8 mouse cellular contexts compared by ENCODE assay signal in the genomic region with DNA sequence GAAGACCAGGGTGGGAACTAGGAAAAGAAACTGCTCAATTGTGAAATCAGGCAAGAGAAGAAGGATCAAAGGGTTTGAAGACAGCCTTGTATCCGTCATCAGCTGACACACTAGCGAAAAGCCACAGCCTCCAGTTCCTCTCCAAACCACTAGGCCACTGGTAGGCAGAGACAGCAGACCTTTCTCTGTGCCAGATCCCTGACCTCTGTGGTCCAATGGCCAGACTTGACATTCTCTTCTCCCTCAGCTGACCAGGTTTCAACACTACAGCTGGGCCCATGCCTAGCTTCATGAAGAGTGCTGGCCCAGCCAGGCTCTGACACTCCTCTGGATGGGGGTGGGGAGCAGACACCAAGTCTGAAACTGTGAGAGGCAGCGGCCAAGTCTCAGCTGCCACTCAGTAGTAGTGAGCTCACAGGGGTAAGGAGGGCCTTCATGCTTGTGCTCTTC. TPM values are rescaled to one million over a fixed set of nuclear protein-coding genes. Genes with fewer than 3 reads are reported as not detected.
DNase-seq lines count a peak whose midpoint lies in the region; ATAC-seq and TF ChIP-seq lines count a peak whose summit lies in the region.

No protein-coding gene starts in this region.

- TF ChIP-seq CTCF in heart, postnatal 0 days (IDR thresholded peaks at IDR 0.05; ENCODE audit: low read depth) = peak; percentile 44

- H3K36me3 ChIP-seq in kidney, embryonic 14.5 days (ENCODE audit: control insufficient read depth, insufficient read depth, low read length) = no peaks in the 10 kb centered on the region
- peaks cover 7% of the 10 kb centered on the region; the same call in 1 of the 2 replicates for H3K36me3 ChIP-seq in heart, postnatal 0 days (replicated peaks; ENCODE audit: control insufficient read depth, insufficient read depth, low read length)

- no peaks in the 10 kb centered on the region for H3K27me3 ChIP-seq in kidney, embryonic 14.5 days (ENCODE audit: control insufficient read depth, insufficient read depth, low read length)
- no peaks in the 10 kb centered on the region for H3K27me3 ChIP-seq in heart, postnatal 0 days (ENCODE audit: control insufficient read depth, insufficient read depth, low read length)

- peak; percentile 25 for DNase-seq in kidney, adult 9 months
- peak; percentile 93 for DNase-seq in NIH3T3 (ENCODE audit: low read depth)
- DNase-seq in brain, adult 2 months (ENCODE audit: low read depth, low spot score) = peak; percentile 72
- DNase-seq in heart, postnatal 0 days (ENCODE audit: low spot score) = peak; percentile 91
- DNase-seq in lung, postnatal 10 days = peak; percentile 91
- DNase-seq in testis, postnatal 14 days (ENCODE audit: low spot score) = no peak

- H3K27ac ChIP-seq in kidney, embryonic 14.5 days (ENCODE audit: low read depth, low read length) = no peak overlapping the region
- H3K27ac ChIP-seq in heart, postnatal 0 days (ENCODE audit: low read depth) = peak overlapping the region; percentile 80

- H3K4me1 ChIP-seq in kidney, embryonic 14.5 days (ENCODE audit: control insufficient read depth, insufficient read depth, low read length) = peaks cover 13% of the 10 kb centered on the region; the same call in 1 of the 2 replicates
- H3K4me1 ChIP-seq in heart, postnatal 0 days (ENCODE audit: control insufficient read depth, insufficient read depth) = peaks cover 22% of the 10 kb centered on the region

- H3K4me2 ChIP-seq in kidney, embryonic 14.5 days (replicated peaks; ENCODE audit: low read depth, low read length) = no peak overlapping the region
- no peak overlapping the region for H3K4me2 ChIP-seq in heart, postnatal 0 days (ENCODE audit: low read depth, low read length)

- peak; percentile 83 for TF ChIP-seq EP300 in heart, postnatal 0 days (IDR thresholded peaks at IDR 0.05; ENCODE audit: low read depth)

- H3K9me3 ChIP-seq in kidney, embryonic 14.5 days (ENCODE audit: control insufficient read depth, low read length) = no peaks in the 10 kb centered on the region
- no peaks in the 10 kb centered on the region for H3K9me3 ChIP-seq in heart, postnatal 0 days (replicated peaks; ENCODE audit: control insufficient read depth, low read length)

- no peak overlapping the region for H3K4me3 ChIP-seq in kidney, embryonic 14.5 days (ENCODE audit: low read length)
- H3K4me3 ChIP-seq in heart, postnatal 0 days (ENCODE audit: low read depth, low read length) = no peak overlapping the region

- H3K9ac ChIP-seq in kidney, embryonic 14.5 days (ENCODE audit: low read depth, low read length) = no peak overlapping the region
- no peak overlapping the region for H3K9ac ChIP-seq in heart, postnatal 0 days (replicated peaks; ENCODE audit: low read depth, low read length)

- ATAC-seq in kidney, embryonic 14.5 days (ENCODE audit: low FRiP score, low TSS enrichment) = no peak
- ATAC-seq in heart, postnatal 0 days (ENCODE audit: insufficient read depth, low read depth) = peak; percentile 91
- no peak for ATAC-seq in cerebellum, adult (ENCODE audit: insufficient number of reproducible peaks, low FRiP score, low TSS enrichment)

- 75% methylated on average over 3 of the region's 3 CpGs for WGBS in kidney, embryonic 14.5 days
- WGBS in heart, postnatal 0 days = 42% methylated on average over 3 of the region's 3 CpGs

RNA-seq across cellular contexts. Expression of a gene that starts 7.0 kb away (rescaled TPM):
- polyA plus RNA-seq in kidney, embryonic 14.5 days (2014; fragmentation: Nextera tagmentation; extraction: Ambion mirVana) = 43.7 and 49.3 TPM in 2 replicates
- total RNA-seq in heart, postnatal 0 days (2014; rRNA removed; ENCODE audit: low replicate concordance) = 359 and 460 TPM in 2 replicates
- 47.6 and 54.8 TPM in 2 replicates for polyA plus RNA-seq in heart, postnatal 0 days (2015; fragmentation: Nextera tagmentation; extraction: Ambion mirVana)
